Mouse (Mus musculus) liver, embryonic 13.5 days (tissue): ENCODE data around the gene Tas1r2. TPM values are rescaled to one million over a fixed set of nuclear protein-coding genes. Genes with fewer than 3 reads are reported as not detected.

ENCODE experiments used
- ATAC-seq: fragments of 200-750 bp; cut with Nextera tagmentation; 2 replicates; pipeline ENCODE4 v1.8.0; 2017; ENCODE audit warnings: low read depth, mild to moderate bottlenecking, moderate number of reproducible peaks, moderate library complexity
- DNase-seq: peaks from one replicate; pipeline ENCODE4 v3.0.0; 2022
- H3K27ac ChIP-seq: fragments of 300-500 bp; sonication (generic); 2 replicates; pipeline ENCODE4 v1.5.1; 2015; ENCODE audit warnings: moderate library complexity, mild to moderate bottlenecking, inconsistent platforms
- H3K27me3 ChIP-seq: fragments of 300-500 bp; sonication (generic); 2 replicates; pipeline ENCODE4 v1.6.1; 2015; ENCODE audit warnings: mild to moderate bottlenecking, inconsistent platforms
- H3K36me3 ChIP-seq: fragments of 300-500 bp; sonication (generic); 2 replicates; pipeline ENCODE4 v1.6.1; 2015; ENCODE audit warnings: mild to moderate bottlenecking, inconsistent platforms
- H3K4me1 ChIP-seq: fragments of 300-500 bp; sonication (generic); replicated peaks from 2 replicates; pipeline ENCODE4 v1.6.1; 2015; ENCODE audit warnings: inconsistent platforms
- H3K4me2 ChIP-seq: fragments of 300-500 bp; sonication (generic); 2 replicates; pipeline ENCODE4 v1.6.1; 2015; ENCODE audit warnings: inconsistent platforms, mild to moderate bottlenecking, moderate library complexity
- H3K4me3 ChIP-seq: fragments of 300-500 bp; sonication (generic); replicated peaks from 2 replicates; pipeline ENCODE4 v1.5.1; 2015; ENCODE audit warnings: mild to moderate bottlenecking, inconsistent platforms
- H3K9ac ChIP-seq: fragments of 300-500 bp; sonication (generic); 2 replicates; pipeline ENCODE4 v1.6.1; 2015; ENCODE audit warnings: mild to moderate bottlenecking, inconsistent platforms
- H3K9me3 ChIP-seq: fragments of 300-500 bp; sonication (generic); replicated peaks from 2 replicates; pipeline ENCODE4 v1.6.1; 2016; ENCODE audit warnings: inconsistent platforms
- WGBS: fragments of 180-500 bp; shearing (Covaris S2); methylation state at CpG from one replicate; pipeline ENCODE4 v1.1.7; 2015; ENCODE audit not compliant: insufficient replicate concordance; 5-methylcytosine and 5-hydroxymethylcytosine counted together
- polyA plus RNA-seq: library from polyadenylated mRNA; unstranded; fragments of >200 nt; fragmentation: Nextera tagmentation; extraction: Ambion mirVana; gene quantifications from 2 replicates; pipeline ENCODE4 v1.2.1, GENCODE M21; 2015

Tas1r2 gene
- polyA plus RNA-seq, 1 experiment from 2014 or later = not detected

DNA sequence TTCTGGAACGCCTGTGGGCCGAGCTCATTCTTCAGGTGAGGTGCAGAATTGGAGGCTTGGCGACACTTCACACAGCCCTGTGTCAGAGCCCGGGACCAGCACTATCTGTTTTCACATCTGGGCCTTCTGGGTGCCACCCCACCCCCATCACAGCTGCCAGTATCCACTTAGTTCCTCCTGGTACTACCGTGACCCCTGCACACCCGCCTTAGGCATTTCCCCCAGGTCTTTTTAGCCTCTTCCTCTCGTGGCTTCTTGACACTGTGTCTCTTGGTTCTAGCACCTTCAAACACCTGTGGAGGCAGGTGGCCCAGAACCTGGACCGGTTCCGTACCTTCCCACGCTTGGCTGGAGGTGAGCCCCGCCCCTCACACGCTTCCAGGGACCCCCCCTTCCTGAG lies 13.0 kb upstream of the Tas1r2 start:
- WGBS = 45% methylated on average over 12 of the region's 12 CpGs
- no peak for DNase-seq
- ATAC-seq = no peak
- peaks cover 47% of the 10 kb centered on the region for H3K36me3 ChIP-seq
- H3K9me3 ChIP-seq = no peaks in the 10 kb centered on the region
- peaks cover 22% of the 10 kb centered on the region for H3K27me3 ChIP-seq
- H3K4me1 ChIP-seq = peaks cover 38% of the 10 kb centered on the region
- no peak overlapping the region for H3K9ac ChIP-seq
- H3K4me2 ChIP-seq = no peak overlapping the region
- no peak overlapping the region for H3K27ac ChIP-seq
- no peak overlapping the region for H3K4me3 ChIP-seq

GRCm38 (mm10) chr4:139640775-139641174 lies 12.6 kb upstream of the Tas1r2 start:
- no peak for DNase-seq
- peaks cover 22% of the 10 kb centered on the region for H3K27me3 ChIP-seq
- WGBS = 22% methylated on average over 4 of the region's 6 CpGs
- H3K4me2 ChIP-seq = no peak overlapping the region
- H3K27ac ChIP-seq = no peak overlapping the region
- H3K9me3 ChIP-seq = no peaks in the 10 kb centered on the region
- H3K9ac ChIP-seq = no peak overlapping the region
- H3K4me1 ChIP-seq = peaks cover 38% of the 10 kb centered on the region
- peaks cover 48% of the 10 kb centered on the region for H3K36me3 ChIP-seq
- no peak for ATAC-seq
- H3K4me3 ChIP-seq = no peak overlapping the region

DNA sequence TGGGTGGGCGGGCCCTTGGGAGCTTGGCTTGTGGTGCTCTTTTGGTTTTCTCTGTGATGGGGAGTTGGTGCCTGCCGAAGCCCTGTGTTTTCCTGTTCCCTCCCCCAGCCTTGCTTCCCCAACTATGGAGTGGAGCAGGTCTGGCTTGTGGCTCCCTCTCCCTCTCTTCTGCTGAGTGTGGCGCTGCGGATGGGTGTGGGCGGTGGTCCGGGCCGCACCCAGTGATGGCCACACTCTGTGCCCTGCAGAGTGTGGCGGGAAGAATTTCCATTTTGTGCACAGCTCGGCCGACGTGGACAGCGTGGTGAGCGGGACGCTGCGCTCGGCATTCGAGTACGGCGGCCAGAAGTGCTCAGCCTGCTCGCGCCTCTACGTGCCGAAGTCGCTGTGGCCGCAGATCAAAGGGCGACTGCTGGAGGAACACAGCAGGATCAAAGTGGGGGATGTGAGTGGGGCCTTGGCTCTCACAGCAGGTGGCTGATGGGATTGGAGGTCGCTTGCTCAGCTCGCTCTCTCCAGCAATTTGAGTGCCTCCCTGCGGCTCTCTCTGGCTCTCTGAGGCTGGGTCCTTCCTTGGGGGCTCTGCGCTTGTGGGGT lies 11.4 kb upstream of the Tas1r2 start:
- peak overlapping the region; percentile 32 for H3K4me2 ChIP-seq
- no peak overlapping the region for H3K27ac ChIP-seq
- DNase-seq (no peak), ATAC-seq (0 out of 2 replicates have a peak, but pooled peaks have one; percentile 10)
- no peaks in the 10 kb centered on the region for H3K9me3 ChIP-seq
- H3K4me3 ChIP-seq = no peak overlapping the region
- peaks cover 22% of the 10 kb centered on the region for H3K27me3 ChIP-seq
- H3K9ac ChIP-seq = no peak overlapping the region
- peaks cover 38% of the 10 kb centered on the region for H3K4me1 ChIP-seq
- WGBS = 14% methylated on average over 30 of the region's 30 CpGs
- peaks cover 50% of the 10 kb centered on the region for H3K36me3 ChIP-seq

DNA sequence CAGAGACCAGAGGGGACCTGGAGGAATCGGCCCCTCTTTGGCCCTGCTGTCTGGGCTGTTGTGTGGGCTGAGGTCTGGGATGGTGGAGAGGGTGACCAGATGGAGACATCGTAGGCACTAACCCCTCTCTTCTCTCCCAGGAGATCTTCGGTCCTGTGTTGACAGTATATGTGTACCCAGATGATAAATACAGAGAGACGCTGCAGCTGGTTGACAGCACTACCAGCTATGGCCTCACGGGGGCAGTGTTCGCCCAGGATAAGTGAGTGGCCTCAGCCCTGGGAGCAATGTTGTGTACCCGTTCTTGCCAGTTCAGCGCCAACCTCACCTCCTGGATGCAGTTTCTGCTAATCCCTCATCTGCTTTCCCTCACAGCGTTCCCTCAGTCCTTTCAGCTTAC lies 9.4 kb upstream of the Tas1r2 start:
- H3K27me3 ChIP-seq = peaks cover 22% of the 10 kb centered on the region

GRCm38 (mm10) chr4:139646916-139647315 lies 6.4 kb upstream of the Tas1r2 start:
- no peak overlapping the region for H3K9ac ChIP-seq
- no peak for DNase-seq
- no peak overlapping the region for H3K27ac ChIP-seq
- no peak for ATAC-seq
- no peak overlapping the region for H3K4me3 ChIP-seq
- H3K9me3 ChIP-seq = no peaks in the 10 kb centered on the region
- peaks cover 3% of the 10 kb centered on the region for H3K4me1 ChIP-seq
- peaks cover 11% of the 10 kb centered on the region for H3K27me3 ChIP-seq
- no peak overlapping the region for H3K4me2 ChIP-seq
- 73% methylated on average over 7 of the region's 7 CpGs for WGBS
- H3K36me3 ChIP-seq = peaks cover 41% of the 10 kb centered on the region

More for the DNA sequence above, 9.4 kb upstream of the Tas1r2 start:
- Histone ChIP-seq H3K27ac (no peak overlapping the region), H3K4me3 (no peak overlapping the region), H3K36me3 (peaks cover 41% of the 10 kb centered on the region), H3K4me2 (no peak overlapping the region), H3K4me1 (peaks cover 32% of the 10 kb centered on the region), H3K9me3 (no peaks in the 10 kb centered on the region), H3K9ac (no peak overlapping the region)
- ATAC-seq (no peak), DNase-seq (peak; percentile 53)
- 15% methylated on average over 9 of the region's 9 CpGs for WGBS

- peaks cover 23% of the 10 kb centered on the region for H3K36me3 ChIP-seq
- DNase-seq = no peak
- no peaks in the 10 kb centered on the region for H3K27me3 ChIP-seq
- 62% methylated on average over 15 of the region's 15 CpGs for WGBS
- no peak overlapping the region for H3K27ac ChIP-seq
- no peak overlapping the region for H3K4me2 ChIP-seq
- no peak overlapping the region for H3K4me3 ChIP-seq
- H3K9ac ChIP-seq = no peak overlapping the region
- H3K4me1 ChIP-seq = no peaks in the 10 kb centered on the region
- no peaks in the 10 kb centered on the region for H3K9me3 ChIP-seq
- no peak for ATAC-seq
Measured at GRCm38 (mm10) chr4:139650086-139650743, 3.1 kb upstream of the Tas1r2 start.

GRCm38 (mm10) chr4:139650907-139651306 lies 2.4 kb upstream of the Tas1r2 start:
- Histone ChIP-seq H3K27ac (no peak overlapping the region), H3K9me3 (no peaks in the 10 kb centered on the region), H3K4me1 (no peaks in the 10 kb centered on the region), H3K9ac (no peak overlapping the region), H3K4me2 (no peak overlapping the region), H3K4me3 (no peak overlapping the region), H3K36me3 (peaks cover 17% of the 10 kb centered on the region), H3K27me3 (no peaks in the 10 kb centered on the region)
- no peak for DNase-seq
- no peak for ATAC-seq
- WGBS = 41% methylated on average over 11 of the region's 11 CpGs

DNA sequence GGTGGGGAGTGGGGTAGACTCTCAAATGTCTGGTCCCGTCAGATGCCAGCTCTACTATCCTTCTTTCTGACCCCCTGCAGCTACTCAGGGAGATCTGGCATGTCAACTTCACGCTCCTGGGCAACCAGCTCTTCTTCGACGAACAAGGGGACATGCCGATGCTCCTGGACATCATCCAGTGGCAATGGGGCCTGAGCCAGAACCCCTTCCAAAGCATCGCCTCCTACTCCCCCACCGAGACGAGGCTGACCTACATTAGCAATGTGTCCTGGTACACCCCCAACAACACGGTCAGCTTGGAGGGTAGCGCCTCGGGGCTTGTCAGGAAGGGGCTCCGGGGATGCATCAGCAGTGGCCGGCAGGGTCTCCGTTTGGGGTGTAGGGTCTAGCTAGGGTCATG lies 8.6 kb downstream of the Tas1r2 start:
- no peak overlapping the region for H3K27ac ChIP-seq
- no peaks in the 10 kb centered on the region for H3K27me3 ChIP-seq
- DNase-seq (no peak), ATAC-seq (no peak)
- 76% methylated on average over 14 of the region's 14 CpGs for WGBS
- H3K9ac ChIP-seq = no peak overlapping the region
- no peaks in the 10 kb centered on the region for H3K36me3 ChIP-seq
- H3K4me3 ChIP-seq = no peak overlapping the region
- no peak overlapping the region for H3K4me2 ChIP-seq
- no peaks in the 10 kb centered on the region for H3K9me3 ChIP-seq
- H3K4me1 ChIP-seq = no peaks in the 10 kb centered on the region

GRCm38 (mm10) chr4:139667632-139668031 lies 14.3 kb downstream of the Tas1r2 start:
- H3K36me3 ChIP-seq = no peaks in the 10 kb centered on the region
- 63% methylated on average over 6 of the region's 6 CpGs for WGBS
- H3K4me1 ChIP-seq = no peaks in the 10 kb centered on the region
- H3K27me3 ChIP-seq = no peaks in the 10 kb centered on the region
- H3K4me3 ChIP-seq = no peak overlapping the region
- H3K27ac ChIP-seq = no peak overlapping the region
- H3K9me3 ChIP-seq = no peaks in the 10 kb centered on the region
- H3K4me2 ChIP-seq = no peak overlapping the region
- no peak for ATAC-seq
- no peak for DNase-seq
- no peak overlapping the region for H3K9ac ChIP-seq

DNA sequence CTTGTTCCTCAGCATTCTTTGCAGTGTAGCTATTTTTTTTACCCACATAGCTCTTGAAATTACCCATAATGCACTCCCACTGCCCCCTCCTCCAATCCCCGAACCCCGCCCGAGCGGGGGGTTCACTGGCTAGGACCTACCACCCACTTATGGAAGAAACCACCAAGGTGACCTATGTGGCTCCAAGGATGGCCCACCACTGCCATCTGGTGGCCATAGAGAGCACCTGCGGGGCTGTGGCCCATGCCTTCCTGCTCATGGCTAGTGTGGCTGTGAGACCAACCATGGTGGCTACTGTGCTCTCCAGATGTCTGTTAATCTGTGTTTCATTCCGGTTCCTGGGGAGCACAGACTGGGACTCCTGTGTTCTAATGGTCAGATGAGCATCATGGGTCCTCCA lies 16.5 kb downstream of the Tas1r2 start:
- DNase-seq (peak; percentile 18), ATAC-seq (peak; percentile 47; the same call in 1 of the 2 replicates)
- H3K4me1 ChIP-seq = no peaks in the 10 kb centered on the region
- no peak overlapping the region for H3K27ac ChIP-seq
- H3K9me3 ChIP-seq = no peaks in the 10 kb centered on the region
- no peak overlapping the region for H3K4me3 ChIP-seq
- H3K27me3 ChIP-seq = no peaks in the 10 kb centered on the region
- H3K9ac ChIP-seq = no peak overlapping the region
- WGBS = 1% methylated on average over 6 of the region's 6 CpGs
- H3K36me3 ChIP-seq = no peaks in the 10 kb centered on the region
- no peak overlapping the region for H3K4me2 ChIP-seq

DNA sequence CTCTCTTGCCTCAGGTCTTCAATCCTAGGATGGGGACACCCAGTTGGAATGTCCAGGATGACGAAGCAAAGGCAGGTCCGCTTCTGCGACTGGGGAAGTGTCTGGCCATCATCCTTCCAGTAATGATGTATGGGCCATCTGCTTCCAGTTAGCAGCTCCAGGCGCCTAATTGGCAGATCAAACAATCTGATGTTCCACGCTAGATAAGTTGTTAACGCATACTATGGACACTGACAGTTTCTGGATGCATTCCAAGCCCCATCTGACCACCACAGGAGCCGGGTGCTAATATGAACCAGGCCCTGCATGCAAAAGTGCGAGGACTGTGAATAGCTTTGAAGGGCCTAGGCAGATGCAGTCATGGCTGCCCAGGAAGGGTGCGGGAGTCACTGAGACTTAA lies 22.4 kb downstream of the Tas1r2 start:
- 46% methylated on average over 9 of the region's 9 CpGs for WGBS
- H3K27ac ChIP-seq = no peak overlapping the region
- ATAC-seq (no peak), DNase-seq (no peak)
- no peak overlapping the region for H3K4me2 ChIP-seq
- H3K9ac ChIP-seq = no peak overlapping the region
- no peaks in the 10 kb centered on the region for H3K36me3 ChIP-seq
- H3K27me3 ChIP-seq = no peaks in the 10 kb centered on the region
- H3K4me1 ChIP-seq = no peaks in the 10 kb centered on the region
- H3K4me3 ChIP-seq = no peak overlapping the region
- H3K9me3 ChIP-seq = no peaks in the 10 kb centered on the region
